Mouse (Mus musculus) adrenal gland, postnatal 25 days (tissue): Measurements from ENCODE around the gene Plg. TPM values are rescaled to one million over a fixed set of nuclear protein-coding genes. Genes with fewer than 3 reads are reported as not detected.

Source experiments
- DNase-seq: peaks from one replicate; pipeline ENCODE4 v3.0.0; 2021; ENCODE audit warnings: mixed read lengths
- total RNA-seq: library from RNA; stranded (reverse); gene quantifications from 2 replicates; pipeline ENCODE4 v1.2.3, GENCODE M21; 2021

The Plg gene
- total RNA-seq, 1 experiment from 2014 or later, result not detected

DNA sequence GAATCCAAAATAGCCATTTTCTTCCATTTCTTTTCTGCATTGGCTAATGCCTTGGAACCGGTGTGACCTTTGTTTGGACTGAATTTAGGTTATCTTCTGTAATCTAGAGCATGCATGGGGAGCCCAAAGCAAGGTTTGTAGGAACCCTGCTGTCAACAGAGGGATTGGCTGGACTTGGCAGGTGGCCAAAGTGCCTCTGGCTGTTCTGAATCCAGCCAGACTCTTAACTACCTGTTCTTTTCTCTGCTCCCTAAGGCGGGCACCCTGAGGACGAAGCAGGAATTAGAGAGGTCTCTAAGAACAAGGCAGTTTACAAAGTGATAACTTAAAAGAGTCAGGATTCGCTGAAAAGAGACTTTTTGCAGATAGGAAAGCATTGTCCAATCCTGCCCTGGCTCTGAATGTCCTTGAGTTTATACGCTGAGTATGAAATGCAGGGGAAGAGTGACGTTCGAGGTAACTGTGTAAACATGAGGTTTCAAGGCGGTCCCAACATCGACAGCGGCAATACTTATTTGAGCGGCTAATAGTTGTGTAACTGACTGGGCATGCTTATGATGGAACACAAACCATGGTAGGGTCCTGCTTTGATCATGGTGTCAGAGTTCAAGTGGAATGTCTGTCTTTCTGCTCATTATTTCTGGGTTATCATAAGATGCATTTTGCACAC is 74.6 kb downstream of the Plg start:
- peak; percentile 22 for DNase-seq

DNA sequence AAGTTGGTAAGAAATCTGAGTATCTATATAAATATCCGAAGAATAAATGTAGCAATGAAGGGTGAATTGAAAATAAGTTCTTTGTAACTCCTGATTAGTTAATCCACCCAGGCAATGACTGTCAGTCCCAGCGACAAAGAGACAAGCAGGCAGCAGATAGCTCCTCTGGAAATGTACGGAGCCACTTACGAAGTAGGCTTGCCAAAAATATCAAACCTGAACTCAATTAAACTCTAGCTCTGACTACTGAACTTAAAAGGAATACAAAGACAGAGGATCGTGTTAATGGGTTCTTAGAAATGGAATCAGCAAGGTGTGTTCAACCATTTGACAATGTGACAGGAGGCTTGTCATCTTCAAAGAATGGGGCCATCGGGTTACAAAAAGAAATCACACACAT is 75.3 kb downstream of the Plg start:
- no peak for DNase-seq

- DNase-seq, result peak; percentile 21
These were observed 76.9 kb downstream of the Plg start for GRCm38 (mm10) chr17:12455143-12455790.

- DNase-seq, result no peak
These were observed 82.8 kb downstream of the Plg start for GRCm38 (mm10) chr17:12461168-12461567.

- DNase-seq, result no peak
These were observed 88.1 kb downstream of the Plg start for GRCm38 (mm10) chr17:12466501-12467000.

GRCm38 (mm10) chr17:12467642-12468041 is 89.2 kb downstream of the Plg start:
- no peak for DNase-seq

GRCm38 (mm10) chr17:12468745-12469144 is 90.3 kb downstream of the Plg start:
- DNase-seq, result no peak

Other genes starting within 250 kb of the Plg start
- 22.2 and 33.3 TPM in 2 replicates for gene Map3k4, start 59.8 kb upstream of the Plg start, total RNA-seq
- 2.9 and 4.4 TPM in 2 replicates for gene Slc22a3, start 129.1 kb downstream of the Plg start, total RNA-seq
- 0.27 and 0.43 TPM in 2 replicates for gene Slc22a2, start 205.5 kb downstream of the Plg start, total RNA-seq